Mouse (Mus musculus) cerebellum, adult 18-20 months (tissue): ENCODE data around the gene Spint1.

ENCODE experiments used
- DNase-seq, 2 experiments: peaks; one replicate each; pipeline ENCODE4 v3.0.0; 2021

The Spint1 gene

GRCm38 (mm10) chr2:119245246-119245645 is 8.1 kb downstream of the Spint1 start:
- no peak for DNase-seq

GRCm38 (mm10) chr2:119247904-119248303 is 10.7 kb downstream of the Spint1 start:
- no peak for DNase-seq

GRCm38 (mm10) chr2:119249592-119250061 is 12.5 kb downstream of the Spint1 start:
- no peak for DNase-seq

- DNase-seq = peak; percentile 23
Observed at GRCm38 (mm10) chr2:119250377-119250776, 13.2 kb downstream of the Spint1 start.

- DNase-seq = peak; percentile 86 to 92
Observed at GRCm38 (mm10) chr2:119250826-119251478, 13.8 kb downstream of the Spint1 start.

- no peak for DNase-seq
Observed at GRCm38 (mm10) chr2:119254976-119255375, 17.8 kb downstream of the Spint1 start.

GRCm38 (mm10) chr2:119260518-119260917 is 23.4 kb downstream of the Spint1 start:
- no peak for DNase-seq

GRCm38 (mm10) chr2:119261326-119261725 is 24.2 kb downstream of the Spint1 start:
- no peak for DNase-seq

- peak in 1 of 2 experiments; percentile 8 for DNase-seq
Observed at GRCm38 (mm10) chr2:119262978-119263377, 25.8 kb downstream of the Spint1 start.

GRCm38 (mm10) chr2:119263813-119264212 is 26.7 kb downstream of the Spint1 start:
- DNase-seq = no peak

- DNase-seq = no peak
Observed at GRCm38 (mm10) chr2:119270286-119270642, 33.1 kb downstream of the Spint1 start.

GRCm38 (mm10) chr2:119270643-119271331 is 33.6 kb downstream of the Spint1 start, which contains the start of gene Rhov:
Rhov (minus strand) TSS chr2:119271272.
- DNase-seq = peak; percentile 85 to 91

- DNase-seq = no peak
Observed at GRCm38 (mm10) chr2:119274126-119274525, 37.0 kb downstream of the Spint1 start.

- DNase-seq = no peak
Observed at GRCm38 (mm10) chr2:119276926-119277325, 39.8 kb downstream of the Spint1 start.

GRCm38 (mm10) chr2:119277810-119278209 is 40.6 kb downstream of the Spint1 start:
- DNase-seq = no peak

- DNase-seq = no peak
Observed at GRCm38 (mm10) chr2:119281899-119282565, 44.9 kb downstream of the Spint1 start.

- DNase-seq = no peak
Observed at GRCm38 (mm10) chr2:119287372-119287771, 50.2 kb downstream of the Spint1 start.

GRCm38 (mm10) chr2:119288270-119288882 is 51.2 kb downstream of the Spint1 start, which contains the start of gene Vps18:
Vps18 (plus strand) TSS chr2:119288740.
- DNase-seq = peak; percentile 98 to 99

- peak in 1 of 2 experiments; percentile 50 for DNase-seq
Observed at GRCm38 (mm10) chr2:119289014-119289416, 51.9 kb downstream of the Spint1 start.

GRCm38 (mm10) chr2:119292281-119292680 is 55.1 kb downstream of the Spint1 start:
- DNase-seq = peak in 1 of 2 experiments; percentile 22

GRCm38 (mm10) chr2:119292852-119293251 is 55.7 kb downstream of the Spint1 start:
- peak; percentile 78 to 85 for DNase-seq

GRCm38 (mm10) chr2:119293311-119293710 is 56.1 kb downstream of the Spint1 start:
- DNase-seq = peak in 1 of 2 experiments; percentile 45

GRCm38 (mm10) chr2:119293776-119294390 is 56.7 kb downstream of the Spint1 start:
- peak; percentile 71 to 74 for DNase-seq
